Mouse (Mus musculus) B cell, adult 2 months (primary cell): Measurements from ENCODE around the gene Erg28.

Experiments used
- DNase-seq, 2 experiments: peaks; one replicate each; pipeline ENCODE4 v3.0.0; 2022

The Erg28 gene

GRCm38 (mm10) chr12:85811676-85812075 lies 12.7 kb downstream of the Erg28 start:
- no peak for DNase-seq

- no peak for DNase-seq
These were observed 13.4 kb downstream of the Erg28 start for GRCm38 (mm10) chr12:85810959-85811358.

GRCm38 (mm10) chr12:85809726-85810125 lies 14.6 kb downstream of the Erg28 start:
- no peak for DNase-seq

GRCm38 (mm10) chr12:85800031-85800430 lies 24.3 kb downstream of the Erg28 start:
- DNase-seq: no peak

GRCm38 (mm10) chr12:85795551-85795950 lies 28.8 kb downstream of the Erg28 start:
- no peak for DNase-seq

GRCm38 (mm10) chr12:85794094-85794493 lies 30.3 kb downstream of the Erg28 start:
- no peak for DNase-seq

GRCm38 (mm10) chr12:85792821-85793346 lies 31.5 kb downstream of the Erg28 start:
- no peak for DNase-seq

GRCm38 (mm10) chr12:85792158-85792557 lies 32.2 kb downstream of the Erg28 start:
- no peak for DNase-seq

GRCm38 (mm10) chr12:85784916-85785815 lies 39.2 kb downstream of the Erg28 start:
- no peak for DNase-seq

- DNase-seq: no peak
These were observed 42.7 kb downstream of the Erg28 start for GRCm38 (mm10) chr12:85781606-85782005.

GRCm38 (mm10) chr12:85779707-85780106 lies 44.6 kb downstream of the Erg28 start:
- DNase-seq: no peak

GRCm38 (mm10) chr12:85778962-85779361 lies 45.4 kb downstream of the Erg28 start:
- DNase-seq: no peak

- no peak for DNase-seq
These were observed 53.0 kb downstream of the Erg28 start for GRCm38 (mm10) chr12:85771356-85771755.

- no peak for DNase-seq
These were observed 56.6 kb downstream of the Erg28 start for GRCm38 (mm10) chr12:85767750-85768149.

GRCm38 (mm10) chr12:85766287-85766686 lies 58.1 kb downstream of the Erg28 start:
- no peak for DNase-seq
